Mouse (Mus musculus) embryonic fibroblast, embryonic 13.5 days (primary cell): ENCODE results near the gene Upk1a.

Experiments used
- CTCF ChIP-seq: IDR thresholded peaks from 2 replicates; pipeline ENCODE4 v1.5.1; 2011; ENCODE audit warnings: mild to moderate bottlenecking, control low read depth, low read length, moderate library complexity, borderline replicate concordance; ENCODE audit not compliant: insufficient read depth
- POLR2A ChIP-seq: IDR thresholded peaks from 2 replicates; pipeline ENCODE4 v1.6.1; 2011; ENCODE audit warnings: low read depth, mild to moderate bottlenecking, control low read depth, low read length, moderate library complexity

- TF ChIP-seq POLR2A, result no peak
- TF ChIP-seq CTCF, result no peak
Measured at GRCm38 (mm10) chr7:30592772-30593423, 19.7 kb downstream of the Upk1a start.
